Mouse (Mus musculus): ENCODE results near the gene Gsk3b. TPM values are rescaled to one million over a fixed set of nuclear protein-coding genes. Genes with fewer than 3 reads are reported as not detected.

The Gsk3b gene
- polyA plus RNA-seq, 1 experiment from 2014 or later = 171 TPM

GRCm38 (mm10) chr16:38245849-38246585 lies 157.2 kb downstream of the Gsk3b start:
- DNase-seq (ENCODE audit: low spot score) = no peak
- 76% methylated on average over 5 of the region's 5 CpGs for WGBS

GRCm38 (mm10) chr16:38248331-38248961 lies 159.6 kb downstream of the Gsk3b start:
- 56% methylated on average over 13 of the region's 13 CpGs for WGBS
- 0 out of 2 replicates have a peak, but pooled peaks have one; percentile 31 for ATAC-seq (ENCODE audit: low FRiP score)

More at GRCm38 (mm10) chr16:38245849-38246585, 157.2 kb downstream of the Gsk3b start:
- Histone ChIP-seq H3K27ac (no peak overlapping the region), H3K4me2 (replicated peaks) (no peak overlapping the region), H3K27me3 (ENCODE audit: control insufficient read depth, insufficient read depth, low read length) (no peaks in the 10 kb centered on the region), H3K36me3 (replicated peaks; ENCODE audit: control insufficient read depth, insufficient read depth) (peaks cover 23% of the 10 kb centered on the region), H3K4me3 (replicated peaks; ENCODE audit: low read length) (no peak overlapping the region), H3K9me3 (ENCODE audit: control insufficient read depth, low read length) (no peaks in the 10 kb centered on the region), H3K9ac (no peak overlapping the region), H3K4me1 (replicated peaks; ENCODE audit: control insufficient read depth, insufficient read depth, low read length) (no peaks in the 10 kb centered on the region)
- no peak for ATAC-seq (ENCODE audit: low FRiP score)

GRCm38 (mm10) chr16:38250467-38250866 lies 161.7 kb downstream of the Gsk3b start:
- no peak for ATAC-seq (ENCODE audit: low FRiP score)
- Histone ChIP-seq H3K36me3 (replicated peaks; ENCODE audit: control insufficient read depth, insufficient read depth) (no peaks in the 10 kb centered on the region), H3K4me1 (replicated peaks; ENCODE audit: control insufficient read depth, insufficient read depth, low read length) (no peaks in the 10 kb centered on the region), H3K4me2 (replicated peaks) (no peak overlapping the region), H3K27me3 (ENCODE audit: control insufficient read depth, insufficient read depth, low read length) (no peaks in the 10 kb centered on the region), H3K9ac (no peak overlapping the region), H3K27ac (no peak overlapping the region), H3K4me3 (replicated peaks; ENCODE audit: low read length) (no peak overlapping the region), H3K9me3 (ENCODE audit: control insufficient read depth, low read length) (no peaks in the 10 kb centered on the region)
- no peak for DNase-seq (ENCODE audit: low spot score)
- 95% methylated on average over 6 of the region's 6 CpGs for WGBS

More at GRCm38 (mm10) chr16:38248331-38248961, 159.6 kb downstream of the Gsk3b start:
- Histone ChIP-seq H3K9ac (no peak overlapping the region), H3K27me3 (ENCODE audit: control insufficient read depth, insufficient read depth, low read length) (no peaks in the 10 kb centered on the region), H3K4me1 (replicated peaks; ENCODE audit: control insufficient read depth, insufficient read depth, low read length) (no peaks in the 10 kb centered on the region), H3K4me3 (replicated peaks; ENCODE audit: low read length) (no peak overlapping the region), H3K36me3 (replicated peaks; ENCODE audit: control insufficient read depth, insufficient read depth) (peaks cover 3% of the 10 kb centered on the region; the same call in 1 of the 2 replicates), H3K27ac (no peak overlapping the region), H3K4me2 (replicated peaks) (no peak overlapping the region), H3K9me3 (ENCODE audit: control insufficient read depth, low read length) (no peaks in the 10 kb centered on the region)
- DNase-seq (ENCODE audit: low spot score) = no peak

- H3K27me3 ChIP-seq (ENCODE audit: control insufficient read depth, insufficient read depth, low read length) = no peaks in the 10 kb centered on the region
- H3K4me1 ChIP-seq (replicated peaks; ENCODE audit: control insufficient read depth, insufficient read depth, low read length) = no peaks in the 10 kb centered on the region
- WGBS = 82% methylated on average over 14 of the region's 14 CpGs
- ATAC-seq (ENCODE audit: low FRiP score) = no peak
- no peak overlapping the region for H3K4me2 ChIP-seq (replicated peaks)
- no peak overlapping the region for H3K27ac ChIP-seq
- H3K9ac ChIP-seq = no peak overlapping the region
- DNase-seq (ENCODE audit: low spot score) = no peak
- no peak overlapping the region for H3K4me3 ChIP-seq (replicated peaks; ENCODE audit: low read length)
- no peaks in the 10 kb centered on the region for H3K36me3 ChIP-seq (replicated peaks; ENCODE audit: control insufficient read depth, insufficient read depth)
- no peaks in the 10 kb centered on the region for H3K9me3 ChIP-seq (ENCODE audit: control insufficient read depth, low read length)
Measured at GRCm38 (mm10) chr16:38254001-38254400, 165.2 kb downstream of the Gsk3b start.

- ATAC-seq (ENCODE audit: low FRiP score) = no peak
- Histone ChIP-seq H3K4me3 (replicated peaks; ENCODE audit: low read length) (no peak overlapping the region), H3K4me2 (replicated peaks) (no peak overlapping the region), H3K27ac (no peak overlapping the region), H3K27me3 (ENCODE audit: control insufficient read depth, insufficient read depth, low read length) (no peaks in the 10 kb centered on the region), H3K9me3 (ENCODE audit: control insufficient read depth, low read length) (no peaks in the 10 kb centered on the region), H3K4me1 (replicated peaks; ENCODE audit: control insufficient read depth, insufficient read depth, low read length) (no peaks in the 10 kb centered on the region), H3K36me3 (replicated peaks; ENCODE audit: control insufficient read depth, insufficient read depth) (no peaks in the 10 kb centered on the region), H3K9ac (no peak overlapping the region)
- WGBS = 81% methylated on average over 4 of the region's 4 CpGs
- no peak for DNase-seq (ENCODE audit: low spot score)
Measured at GRCm38 (mm10) chr16:38255107-38255506, 166.3 kb downstream of the Gsk3b start.

GRCm38 (mm10) chr16:38255927-38256326 lies 167.1 kb downstream of the Gsk3b start:
- no peak overlapping the region for H3K4me3 ChIP-seq (replicated peaks; ENCODE audit: low read length)
- WGBS = 95% methylated on average over 9 of the region's 9 CpGs
- DNase-seq (ENCODE audit: low spot score) = no peak
- H3K4me1 ChIP-seq (replicated peaks; ENCODE audit: control insufficient read depth, insufficient read depth, low read length) = no peaks in the 10 kb centered on the region
- no peaks in the 10 kb centered on the region for H3K27me3 ChIP-seq (ENCODE audit: control insufficient read depth, insufficient read depth, low read length)
- H3K9me3 ChIP-seq (ENCODE audit: control insufficient read depth, low read length) = no peaks in the 10 kb centered on the region
- H3K4me2 ChIP-seq (replicated peaks) = no peak overlapping the region
- H3K36me3 ChIP-seq (replicated peaks; ENCODE audit: control insufficient read depth, insufficient read depth) = no peaks in the 10 kb centered on the region
- no peak overlapping the region for H3K9ac ChIP-seq
- H3K27ac ChIP-seq = no peak overlapping the region
- ATAC-seq (ENCODE audit: low FRiP score) = no peak

- 71% methylated on average over 3 of the region's 3 CpGs for WGBS
Measured at GRCm38 (mm10) chr16:38271601-38272000, 182.8 kb downstream of the Gsk3b start.

GRCm38 (mm10) chr16:38272483-38272882 lies 183.7 kb downstream of the Gsk3b start:
- DNase-seq (ENCODE audit: low spot score) (no peak), ATAC-seq (ENCODE audit: low FRiP score) (peak; percentile 11; the same call in 1 of the 2 replicates)
- H3K9me3 ChIP-seq (ENCODE audit: control insufficient read depth, low read length) = no peaks in the 10 kb centered on the region
- no peaks in the 10 kb centered on the region for H3K36me3 ChIP-seq (replicated peaks; ENCODE audit: control insufficient read depth, insufficient read depth)
- WGBS = 35% methylated on average over 5 of the region's 5 CpGs
- H3K27me3 ChIP-seq (ENCODE audit: control insufficient read depth, insufficient read depth, low read length) = no peaks in the 10 kb centered on the region
- no peak overlapping the region for H3K4me3 ChIP-seq (replicated peaks; ENCODE audit: low read length)
- no peaks in the 10 kb centered on the region for H3K4me1 ChIP-seq (replicated peaks; ENCODE audit: control insufficient read depth, insufficient read depth, low read length)
- no peak overlapping the region for H3K4me2 ChIP-seq (replicated peaks)
- no peak overlapping the region for H3K9ac ChIP-seq
- no peak overlapping the region for H3K27ac ChIP-seq

More at GRCm38 (mm10) chr16:38271601-38272000, 182.8 kb downstream of the Gsk3b start:
- H3K36me3 ChIP-seq (replicated peaks; ENCODE audit: control insufficient read depth, insufficient read depth) = no peaks in the 10 kb centered on the region
- H3K27ac ChIP-seq = no peak overlapping the region
- no peaks in the 10 kb centered on the region for H3K27me3 ChIP-seq (ENCODE audit: control insufficient read depth, insufficient read depth, low read length)
- no peak for ATAC-seq (ENCODE audit: low FRiP score)
- no peaks in the 10 kb centered on the region for H3K4me1 ChIP-seq (replicated peaks; ENCODE audit: control insufficient read depth, insufficient read depth, low read length)
- no peak overlapping the region for H3K4me3 ChIP-seq (replicated peaks; ENCODE audit: low read length)
- DNase-seq (ENCODE audit: low spot score) = no peak
- no peak overlapping the region for H3K9ac ChIP-seq
- no peak overlapping the region for H3K4me2 ChIP-seq (replicated peaks)
- H3K9me3 ChIP-seq (ENCODE audit: control insufficient read depth, low read length) = no peaks in the 10 kb centered on the region

- no peaks in the 10 kb centered on the region for H3K9me3 ChIP-seq (ENCODE audit: control insufficient read depth, low read length)
- no peaks in the 10 kb centered on the region for H3K4me1 ChIP-seq (replicated peaks; ENCODE audit: control insufficient read depth, insufficient read depth, low read length)
- no peak for DNase-seq (ENCODE audit: low spot score)
- no peaks in the 10 kb centered on the region for H3K36me3 ChIP-seq (replicated peaks; ENCODE audit: control insufficient read depth, insufficient read depth)
- H3K9ac ChIP-seq = no peak overlapping the region
- no peak overlapping the region for H3K27ac ChIP-seq
- no peak overlapping the region for H3K4me3 ChIP-seq (replicated peaks; ENCODE audit: low read length)
- 79% methylated on average over 2 of the region's 2 CpGs for WGBS
- no peak overlapping the region for H3K4me2 ChIP-seq (replicated peaks)
- H3K27me3 ChIP-seq (ENCODE audit: control insufficient read depth, insufficient read depth, low read length) = no peaks in the 10 kb centered on the region
- no peak for ATAC-seq (ENCODE audit: low FRiP score)
Measured at GRCm38 (mm10) chr16:38274737-38275136, 185.9 kb downstream of the Gsk3b start.
